Mouse (Mus musculus) liver, adult 2 months (tissue): ENCODE data around the gene Myh9.

Experiments used
- CTCF ChIP-seq: fragments of 200-500 bp; IDR thresholded peaks from 2 replicates; pipeline ENCODE4 v1.5.1; 2011; ENCODE audit warnings: low read depth, low read length, control low read depth
- POLR2A ChIP-seq: fragments of 200-500 bp; IDR thresholded peaks from 2 replicates; pipeline ENCODE4 v1.6.1; 2011; ENCODE audit warnings: low read length, control low read depth; ENCODE audit not compliant: insufficient read depth; ENCODE audit errors: extremely low read depth

- TF ChIP-seq POLR2A (no peak), CTCF (no peak)
These were observed 34.7 kb upstream of the Myh9 start for GRCm38 (mm10) chr15:77876716-77877115.
